Mouse (Mus musculus) MEL (cell line): ENCODE results near the gene Dnajc5.

Experiments
- CHD2 ChIP-seq: IDR thresholded peaks from 2 replicates; pipeline ENCODE4 v1.6.1; 2011; ENCODE audit warnings: low read length, improper control_type of control experiment
- CTCF ChIP-seq, 3 experiments: IDR thresholded peaks in 2 of 3; conservative IDR thresholded peaks in 1 of 3; 2 replicates each; pipeline ENCODE4 v1.5.1; 2011 to 2012; ENCODE audit warnings: low read length in 3 of 3, low read depth in 2 of 3, mild to moderate bottlenecking in 2 of 3, improper control_type of control experiment in 1 of 3, inconsistent platforms in 1 of 3, mixed read lengths in 1 of 3, moderate library complexity in 1 of 3; ENCODE audit not compliant: control insufficient read depth in 1 of 3, insufficient read depth in 1 of 3, poor library complexity in 1 of 3, severe bottlenecking in 1 of 3
- EP300 ChIP-seq, 2 experiments: IDR thresholded peaks; 2 replicates each; pipeline ENCODE4 v1.6.1; 2011; ENCODE audit warnings: improper control_type of control experiment in 2 of 2, low read length in 2 of 2, low read depth in 1 of 2, mild to moderate bottlenecking in 1 of 2
- ETS1 ChIP-seq: IDR thresholded peaks from 2 replicates; pipeline ENCODE4 v1.6.1; 2012; ENCODE audit warnings: low read depth, mild to moderate bottlenecking, inconsistent platforms, low read length, improper control_type of control experiment, moderate library complexity
- GABPA ChIP-seq: IDR thresholded peaks from 2 replicates; pipeline ENCODE4 v1.6.1; 2012; ENCODE audit warnings: low read depth, mild to moderate bottlenecking, inconsistent platforms, low read length, improper control_type of control experiment, moderate library complexity
- HCFC1 ChIP-seq: IDR thresholded peaks from 2 replicates; pipeline ENCODE4 v1.6.1; 2012; ENCODE audit warnings: low read depth, mild to moderate bottlenecking, inconsistent platforms, low read length, improper control_type of control experiment, moderate library complexity
- MAZ ChIP-seq: IDR thresholded peaks from 2 replicates; pipeline ENCODE4 v1.6.1; 2012; ENCODE audit warnings: low read depth, mild to moderate bottlenecking, inconsistent platforms, low read length, improper control_type of control experiment
- POLR2A ChIP-seq, 2 experiments: IDR thresholded peaks; 2 replicates each; pipeline ENCODE4 v1.6.1; 2011 to 2012; ENCODE audit warnings: low read length in 2 of 2, mild to moderate bottlenecking in 2 of 2, control low read depth in 1 of 2, improper control_type of control experiment in 1 of 2, low read depth in 1 of 2, moderate library complexity in 1 of 2; ENCODE audit not compliant: control insufficient read depth in 1 of 2, insufficient read depth in 1 of 2, poor library complexity in 1 of 2
- POLR2AphosphoS2 ChIP-seq: IDR thresholded peaks from 2 replicates; pipeline ENCODE4 v1.6.1; 2011; ENCODE audit warnings: low read length, improper control_type of control experiment
- RAD21 ChIP-seq: IDR thresholded peaks from 2 replicates; pipeline ENCODE4 v1.6.1; 2011; ENCODE audit warnings: mild to moderate bottlenecking, low read depth, low read length, improper control_type of control experiment
- UBTF ChIP-seq: IDR thresholded peaks from 2 replicates; pipeline ENCODE4 v1.6.1; 2012; ENCODE audit warnings: low read depth, mild to moderate bottlenecking, inconsistent platforms, low read length, improper control_type of control experiment, moderate library complexity, borderline replicate concordance; ENCODE audit not compliant: insufficient read depth
- USF1 ChIP-seq: IDR thresholded peaks from 2 replicates; pipeline ENCODE4 v1.6.1; 2014; ENCODE audit warnings: low read depth, mild to moderate bottlenecking, inconsistent platforms, low read length, improper control_type of control experiment, moderate library complexity

DNA sequence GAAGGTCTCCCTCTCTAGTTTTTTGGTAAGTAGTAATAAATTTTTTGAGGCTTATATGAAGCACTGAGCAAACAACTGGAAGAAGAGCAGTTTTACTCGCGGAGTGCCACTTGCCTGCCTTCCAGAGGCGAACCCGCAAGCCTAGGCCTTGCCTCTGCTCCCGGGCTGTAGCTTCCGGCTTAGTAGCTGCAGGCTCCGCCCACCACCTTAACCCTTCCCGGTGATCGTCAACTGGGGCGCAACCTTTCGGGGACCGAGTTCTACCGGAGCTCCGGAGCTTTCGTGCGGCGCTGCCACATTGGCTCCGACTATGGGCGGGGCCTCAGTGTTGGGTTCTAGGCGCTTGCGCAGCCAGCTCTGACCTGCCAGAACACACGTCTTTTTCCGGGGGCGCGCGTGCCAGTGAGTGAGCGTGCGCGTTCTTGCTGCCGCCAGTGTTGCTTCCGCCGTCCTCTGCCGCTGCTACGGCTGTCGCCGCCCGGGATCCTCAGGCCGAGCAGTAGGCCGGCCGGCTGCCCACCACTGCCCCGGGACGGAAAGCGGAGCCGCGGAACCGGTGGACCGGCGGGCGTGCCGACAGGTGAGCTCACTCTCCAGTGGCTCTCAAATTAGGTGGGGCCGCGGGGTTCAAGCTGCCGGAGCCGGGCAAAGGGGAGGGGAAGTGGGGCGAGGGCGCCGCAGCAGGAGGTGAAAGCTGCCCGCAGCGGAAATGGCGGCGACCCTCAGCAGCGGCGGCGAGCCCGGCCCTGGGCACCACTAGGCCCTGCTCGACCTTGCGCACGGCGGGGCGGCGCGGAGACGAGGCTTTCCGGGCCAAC, at the start of gene Dnajc5:
- TF ChIP-seq CTCF (IDR thresholded peaks at IDR 0.05 in 2 of 3, conservative IDR thresholded peaks at IDR 0.05 in 1 of 3; ENCODE audit: control insufficient read depth in 1 of 3, insufficient read depth in 1 of 3, low read depth in 2 of 3, low read length in 3 of 3, poor library complexity in 1 of 3, severe bottlenecking in 1 of 3) (no peak), POLR2AphosphoS2 (peak; percentile 73), UBTF (peak; percentile 90; the same call in 1 of the 2 replicates), HCFC1 (peak; percentile 87), GABPA (no peak), ETS1 (peak; percentile 53), EP300 (IDR thresholded peaks at IDR 0.05; ENCODE audit: low read depth in 1 of 2, low read length in 2 of 2) (peak in 1 of 2 experiments; percentile 22; a peak in 1 of 4 replicates), POLR2A (IDR thresholded peaks at IDR 0.05; ENCODE audit: control insufficient read depth in 1 of 2, insufficient read depth in 1 of 2, low read depth in 1 of 2, low read length in 2 of 2, poor library complexity in 1 of 2) (peak; percentile 89 to 97), RAD21 (no peak), MAZ (no peak), CHD2 (no peak), USF1 (peak; percentile 46)
